Mouse (Mus musculus) megakaryocyte, embryonic 14.5 days (primary cell): Measurements from ENCODE around the gene Ppl.

Experiments used
- FLI1 ChIP-seq: IDR thresholded peaks from 2 replicates; pipeline ENCODE4 v1.6.1; 2012; ENCODE audit warnings: low read length, inconsistent platforms, mixed read lengths
- GATA1 ChIP-seq: IDR thresholded peaks from 3 replicates; pipeline ENCODE4 v1.6.1; 2012; ENCODE audit warnings: mixed read lengths, low read length, inconsistent platforms, borderline replicate concordance

- TF ChIP-seq GATA1 = no peak
- TF ChIP-seq FLI1 = no peak
Measured at GRCm38 (mm10) chr16:5093285-5093684, 38.9 kb downstream of the Ppl start.
